Mouse (Mus musculus): ENCODE measurements around the gene Tmem52.

- TF ChIP-seq EP300 (IDR thresholded peaks at IDR 0.05; ENCODE audit: insufficient read depth, low read depth, low read length) (no peak), CTCF (IDR thresholded peaks at IDR 0.05; ENCODE audit: low read depth, low read length) (no peak), POLR2A (IDR thresholded peaks at IDR 0.05; ENCODE audit: insufficient read depth, low read length) (no peak)
Measured at GRCm38 (mm10) chr4:155465607-155466006, 3.3 kb upstream of the Tmem52 start.
